Mouse (Mus musculus): ENCODE results near the gene Gcc1.

- TF ChIP-seq CTCF (IDR thresholded peaks at IDR 0.05; ENCODE audit: borderline replicate concordance, extremely low read depth, insufficient read depth, insufficient read length) (no peak), POLR2A (IDR thresholded peaks at IDR 0.05; ENCODE audit: borderline replicate concordance, extremely low read depth, insufficient read depth, insufficient read length, poor library complexity, severe bottlenecking) (no peak)
These were observed 7.8 kb downstream of the Gcc1 start for GRCm38 (mm10) chr6:28420361-28420760.

All from brain, embryonic 14.5 days (tissue).